Mouse (Mus musculus) cortical plate, adult 2 months (tissue): ENCODE data around the gene Myl4.

ENCODE experiments used
- CTCF ChIP-seq: fragments of 200-500 bp; IDR thresholded peaks from 2 replicates; pipeline ENCODE4 v1.5.1; 2011; ENCODE audit warnings: mild to moderate bottlenecking, control low read depth, low read length; ENCODE audit not compliant: insufficient read depth; ENCODE audit errors: extremely low read depth
- POLR2A ChIP-seq: fragments of 200-500 bp; IDR thresholded peaks from 2 replicates; pipeline ENCODE4 v1.6.1; 2011; ENCODE audit warnings: mild to moderate bottlenecking, low read length, control low read depth; ENCODE audit not compliant: insufficient read depth; ENCODE audit errors: extremely low read depth

DNA sequence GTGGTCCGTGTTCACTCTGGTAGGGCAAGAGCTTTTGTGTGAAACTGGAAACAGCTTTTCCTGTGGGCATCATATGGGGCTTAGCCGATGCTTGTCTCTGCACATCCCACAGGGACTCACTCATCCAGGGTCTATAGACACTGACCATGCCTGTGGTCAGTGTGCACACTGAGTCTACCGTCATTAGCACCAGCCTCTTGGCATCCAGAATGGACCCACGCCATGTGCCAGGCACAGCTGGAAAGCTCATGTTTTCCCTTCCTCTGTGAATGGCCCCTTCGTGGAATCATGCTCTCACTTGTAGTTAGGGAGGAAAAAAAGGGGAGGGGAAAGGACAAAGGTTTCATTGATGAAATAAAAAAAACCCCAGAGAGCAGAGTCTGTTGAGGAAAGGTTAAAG is 87.5 kb downstream of the Myl4 start:
- TF ChIP-seq POLR2A (no peak), CTCF (no peak)
